29 mouse cellular contexts compared by ENCODE assay signal in genomic region chr19:4066280-4066679, GRCm38 (mm10). TPM values are rescaled to one million over a fixed set of nuclear protein-coding genes. Genes with fewer than 3 reads are reported as not detected.
A peak's percentile ranks its signal among the peaks of the same experiment; 100 is the strongest.
DNase-seq lines count a peak whose midpoint lies in the region; ATAC-seq lines count a peak whose summit lies in the region.
"Had no signal": no experiment of that assay in that cellular context is flagged by ENCODE, and none has a peak within 500 bp of the region (broad histone marks: within the 10 kb centered on the region; RNA-seq: fewer than 3 reads in every experiment).

No protein-coding gene starts in this region.

- peak overlapping the region; percentile 66; the same call in 1 of the 2 replicates for H3K27ac ChIP-seq in liver, embryonic 15.5 days (replicated peaks)
- no peak overlapping the region for H3K27ac ChIP-seq in liver, embryonic 11.5 days (ENCODE audit: low read depth, low read length)
- H3K27ac ChIP-seq: embryonic facial prominence, embryonic 15.5 days; forebrain, embryonic 10.5 days; heart, embryonic 15.5 days; hindbrain, embryonic 15.5 days; layer of hippocampus, adult 2 months; liver, embryonic 14.5 days; midbrain, embryonic 15.5 days had no signal

- ATAC-seq in liver, embryonic 15.5 days (ENCODE audit: insufficient read depth) = no peak
- ATAC-seq in liver, embryonic 11.5 days (replicated peaks; ENCODE audit: low FRiP score) = no peak
- ATAC-seq: midbrain, embryonic 15.5 days had no signal

- 57% methylated on average over 6 of the region's 6 CpGs for WGBS in liver, embryonic 15.5 days (ENCODE audit: insufficient replicate concordance)
- 70% methylated on average over 6 of the region's 6 CpGs for WGBS in liver, embryonic 11.5 days

- no peak for DNase-seq in liver, embryonic 11.5 days (ENCODE audit: low spot score)
- peak; percentile 45 for DNase-seq in 416B (ENCODE audit: low read depth)
- peak; percentile 62 for DNase-seq in CD4-positive, CD25-positive, alpha-beta regulatory T cell, adult 2 months (ENCODE audit: low read depth, low spot score)
- peak; percentile 84 for DNase-seq in induced T-regulatory cell, adult 2 months (ENCODE audit: low read depth)
- no peak for DNase-seq in urinary bladder, postnatal 14 days (ENCODE audit: low spot score)
- DNase-seq in left cerebral cortex, adult 18-20 months (ENCODE audit: low spot score in 2 of 2) = no peak
- DNase-seq: cerebellum, postnatal 25 days; heart, adult 18-20 months; heart, postnatal 4 days; kidney, postnatal 10 days; layer of hippocampus, postnatal 36 days; lung, postnatal 10 days; right cerebral cortex, postnatal 14 days; thymus, postnatal 36 days had no signal

- no peak overlapping the region for H3K4me2 ChIP-seq in liver, embryonic 15.5 days
- no peak overlapping the region for H3K4me2 ChIP-seq in liver, embryonic 11.5 days
- H3K4me2 ChIP-seq: embryonic facial prominence, embryonic 15.5 days; heart, embryonic 15.5 days; hindbrain, embryonic 15.5 days; midbrain, embryonic 15.5 days had no signal

- no peaks in the 10 kb centered on the region for H3K9me3 ChIP-seq in liver, embryonic 15.5 days (replicated peaks)
- H3K9me3 ChIP-seq in liver, embryonic 11.5 days (ENCODE audit: control insufficient read depth, low read length) = no peaks in the 10 kb centered on the region
- H3K9me3 ChIP-seq: embryonic facial prominence, embryonic 15.5 days; forebrain, embryonic 10.5 days; heart, embryonic 15.5 days; hindbrain, embryonic 15.5 days; midbrain, embryonic 15.5 days had no signal

- no peak overlapping the region for H3K4me3 ChIP-seq in liver, embryonic 15.5 days (replicated peaks)
- no peak overlapping the region for H3K4me3 ChIP-seq in liver, embryonic 11.5 days (ENCODE audit: low read depth, low read length)
- H3K4me3 ChIP-seq: embryonic facial prominence, embryonic 15.5 days; forebrain, embryonic 10.5 days; heart, embryonic 15.5 days; hindbrain, embryonic 15.5 days; layer of hippocampus, adult 2 months; midbrain, embryonic 15.5 days had no signal

- no peaks in the 10 kb centered on the region for H3K27me3 ChIP-seq in liver, embryonic 15.5 days
- H3K27me3 ChIP-seq in liver, embryonic 11.5 days (replicated peaks; ENCODE audit: control insufficient read depth, insufficient read depth, low read length) = no peaks in the 10 kb centered on the region
- H3K27me3 ChIP-seq: embryonic facial prominence, embryonic 15.5 days; heart, embryonic 15.5 days; hindbrain, embryonic 15.5 days; midbrain, embryonic 15.5 days had no signal

- peaks cover 19% of the 10 kb centered on the region for H3K4me1 ChIP-seq in liver, embryonic 15.5 days (replicated peaks)
- 0 out of 2 replicates have a peak, but pooled peaks cover 3% of the 10 kb centered on the region for H3K4me1 ChIP-seq in liver, embryonic 11.5 days (replicated peaks; ENCODE audit: control insufficient read depth, insufficient read depth, low read length)
- H3K4me1 ChIP-seq: embryonic facial prominence, embryonic 15.5 days; heart, embryonic 15.5 days; hindbrain, embryonic 15.5 days; midbrain, embryonic 15.5 days had no signal

- no peak overlapping the region for H3K9ac ChIP-seq in liver, embryonic 15.5 days
- H3K9ac ChIP-seq in liver, embryonic 11.5 days (ENCODE audit: low read depth, low read length) = no peak overlapping the region
- H3K9ac ChIP-seq: embryonic facial prominence, embryonic 15.5 days; heart, embryonic 15.5 days; hindbrain, embryonic 15.5 days; liver, embryonic 14.5 days; midbrain, embryonic 15.5 days had no signal

- H3K36me3 ChIP-seq in liver, embryonic 15.5 days (replicated peaks) = no peaks in the 10 kb centered on the region
- no peaks in the 10 kb centered on the region for H3K36me3 ChIP-seq in liver, embryonic 11.5 days (ENCODE audit: control insufficient read depth, insufficient read depth, low read length)
- H3K36me3 ChIP-seq: embryonic facial prominence, embryonic 15.5 days; forebrain, embryonic 10.5 days; heart, embryonic 15.5 days; hindbrain, embryonic 15.5 days; midbrain, embryonic 15.5 days had no signal

RNA-seq across cellular contexts. Expression of gene Gstp3, which starts 6.9 kb away (rescaled TPM):
- 77.6 and 97.4 TPM in 2 replicates for polyA plus RNA-seq in liver, embryonic 15.5 days (2015; fragmentation: Nextera tagmentation; extraction: Ambion mirVana)
- 14.6 and 16.7 TPM in 2 replicates for polyA plus RNA-seq in liver, embryonic 11.5 days (2014; fragmentation: Nextera tagmentation; extraction: Ambion mirVana)
- not detected for total RNA-seq in left cerebral cortex, adult 18-20 months (2021)
- total RNA-seq: gastrocnemius, adult 8-10 months; heart, adult 18-20 months; heart, postnatal 4 days; layer of hippocampus, adult 2 months; layer of hippocampus, postnatal 36 days; left cerebral cortex, postnatal 36 days had no signal
- polyA plus RNA-seq: brain, embryonic 14.5 days; forebrain, embryonic 10.5 days; hindbrain, embryonic 15.5 days; midbrain, embryonic 15.5 days had no signal

RNA-seq across cellular contexts. Expression of gene Cabp2, which starts 15.1 kb away (rescaled TPM):
- polyA plus RNA-seq in liver, embryonic 15.5 days (2015; fragmentation: Nextera tagmentation; extraction: Ambion mirVana) = 0.29 and 0.38 TPM in 2 replicates
- 0.51 and 0.52 TPM in 2 replicates for polyA plus RNA-seq in liver, embryonic 11.5 days (2014; fragmentation: Nextera tagmentation; extraction: Ambion mirVana)
- total RNA-seq in left cerebral cortex, adult 18-20 months (2021) = not detected
- total RNA-seq: adrenal gland, adult 18-20 months; gastrocnemius, adult 8-10 months; heart, adult 18-20 months; heart, postnatal 4 days; layer of hippocampus, adult 2 months; layer of hippocampus, postnatal 36 days; left cerebral cortex, postnatal 36 days; megakaryocyte, adult 5-6 weeks; neutrophil, adult 5-6 weeks had no signal
- polyA plus RNA-seq: brain, embryonic 14.5 days; embryonic facial prominence, embryonic 15.5 days; forebrain, embryonic 10.5 days; heart, embryonic 15.5 days; hindbrain, embryonic 15.5 days; intestine, postnatal 0 days had no signal

RNA-seq across cellular contexts. Expression of gene Gstp2, which starts 20.5 kb away (rescaled TPM):
- 7.7 and 8.0 TPM in 2 replicates for polyA plus RNA-seq in liver, embryonic 15.5 days (2015; fragmentation: Nextera tagmentation; extraction: Ambion mirVana)
- 5.5 and 6.1 TPM in 2 replicates for polyA plus RNA-seq in liver, embryonic 11.5 days (2014; fragmentation: Nextera tagmentation; extraction: Ambion mirVana)
- total RNA-seq in left cerebral cortex, adult 18-20 months (2021) = 10 to 100 TPM; 40.5 to 55.2 TPM
- total RNA-seq: neutrophil, adult 5-6 weeks had no signal

RNA-seq across cellular contexts. Expression of gene Gstp1, which starts 28.5 kb away (rescaled TPM):
- polyA plus RNA-seq in liver, embryonic 15.5 days (2015; fragmentation: Nextera tagmentation; extraction: Ambion mirVana) = 752 and 794 TPM in 2 replicates
- 733 and 765 TPM in 2 replicates for polyA plus RNA-seq in liver, embryonic 11.5 days (2014; fragmentation: Nextera tagmentation; extraction: Ambion mirVana)
- total RNA-seq in left cerebral cortex, adult 18-20 months (2021) = 100 to 1,000 TPM; 353 to 399 TPM

RNA-seq across cellular contexts. Expression of gene Cdk2ap2, which starts 30.7 kb away (rescaled TPM):
- polyA plus RNA-seq in liver, embryonic 15.5 days (2015; fragmentation: Nextera tagmentation; extraction: Ambion mirVana) = 115 and 127 TPM in 2 replicates
- 121 and 135 TPM in 2 replicates for polyA plus RNA-seq in liver, embryonic 11.5 days (2014; fragmentation: Nextera tagmentation; extraction: Ambion mirVana)
- total RNA-seq in left cerebral cortex, adult 18-20 months (2021) = 10 to 100 TPM; 33.6 to 37.3 TPM

Comparison
In these comparisons a context has a peak if more than half of its experiments do, and no peak if none do; other contexts are left out.
1. DNase-seq: peak in 416B (single experiment), CD4-positive, CD25-positive, alpha-beta regulatory T cell, adult 2 months (single experiment) and induced T-regulatory cell, adult 2 months (single experiment); none in liver, embryonic 11.5 days (single experiment), urinary bladder, postnatal 14 days (single experiment) and left cerebral cortex, adult 18-20 months (0 of 2).